Mouse (Mus musculus): ENCODE results near the gene Nf2. TPM values are rescaled to one million over a fixed set of nuclear protein-coding genes. Genes with fewer than 3 reads are reported as not detected.

The Nf2 gene
- total RNA-seq (2015): 17.4 and 17.9 TPM in 2 replicates
- total RNA-seq (2017): 48.1 and 64.9 TPM in 2 replicates

DNA sequence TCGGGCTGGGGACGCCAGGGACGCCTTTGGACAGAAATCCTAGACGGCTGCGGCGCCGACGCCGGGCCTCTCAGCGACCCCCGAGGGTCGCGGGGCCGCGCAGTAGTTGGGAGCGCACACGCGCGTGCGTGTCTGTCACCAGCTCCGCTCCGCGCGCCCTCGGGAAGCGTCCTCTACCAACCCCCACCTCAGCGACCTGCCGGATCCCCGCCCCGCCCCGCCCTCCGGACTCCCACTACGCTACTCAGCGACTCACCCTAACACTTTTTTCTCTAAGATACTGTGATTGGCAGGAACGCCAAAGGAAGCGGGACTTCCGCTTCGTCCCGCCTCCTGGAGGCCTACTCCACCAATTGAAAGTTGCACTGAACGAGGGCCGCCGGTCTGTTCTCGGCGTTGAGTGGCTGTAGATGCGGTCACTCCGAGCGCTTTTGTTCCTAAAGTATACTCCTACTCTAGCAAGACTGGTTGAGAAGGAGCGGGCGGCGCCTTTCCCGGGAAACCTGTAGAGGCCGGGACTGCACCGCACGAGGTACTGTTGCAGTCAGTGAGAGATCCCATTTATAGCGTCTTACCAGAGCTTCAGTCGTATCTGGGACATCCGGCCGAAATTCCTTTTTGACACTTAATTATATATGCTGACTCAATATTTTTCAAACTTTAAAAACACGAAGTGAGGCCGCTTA lies at the start of gene Nf2:
TSS of gene Nf2 (minus strand) at position 279 of the 686 bp plus-strand sequence.
- peak; percentile 96 for ATAC-seq (replicated peaks; ENCODE audit: poor library complexity)

DNA sequence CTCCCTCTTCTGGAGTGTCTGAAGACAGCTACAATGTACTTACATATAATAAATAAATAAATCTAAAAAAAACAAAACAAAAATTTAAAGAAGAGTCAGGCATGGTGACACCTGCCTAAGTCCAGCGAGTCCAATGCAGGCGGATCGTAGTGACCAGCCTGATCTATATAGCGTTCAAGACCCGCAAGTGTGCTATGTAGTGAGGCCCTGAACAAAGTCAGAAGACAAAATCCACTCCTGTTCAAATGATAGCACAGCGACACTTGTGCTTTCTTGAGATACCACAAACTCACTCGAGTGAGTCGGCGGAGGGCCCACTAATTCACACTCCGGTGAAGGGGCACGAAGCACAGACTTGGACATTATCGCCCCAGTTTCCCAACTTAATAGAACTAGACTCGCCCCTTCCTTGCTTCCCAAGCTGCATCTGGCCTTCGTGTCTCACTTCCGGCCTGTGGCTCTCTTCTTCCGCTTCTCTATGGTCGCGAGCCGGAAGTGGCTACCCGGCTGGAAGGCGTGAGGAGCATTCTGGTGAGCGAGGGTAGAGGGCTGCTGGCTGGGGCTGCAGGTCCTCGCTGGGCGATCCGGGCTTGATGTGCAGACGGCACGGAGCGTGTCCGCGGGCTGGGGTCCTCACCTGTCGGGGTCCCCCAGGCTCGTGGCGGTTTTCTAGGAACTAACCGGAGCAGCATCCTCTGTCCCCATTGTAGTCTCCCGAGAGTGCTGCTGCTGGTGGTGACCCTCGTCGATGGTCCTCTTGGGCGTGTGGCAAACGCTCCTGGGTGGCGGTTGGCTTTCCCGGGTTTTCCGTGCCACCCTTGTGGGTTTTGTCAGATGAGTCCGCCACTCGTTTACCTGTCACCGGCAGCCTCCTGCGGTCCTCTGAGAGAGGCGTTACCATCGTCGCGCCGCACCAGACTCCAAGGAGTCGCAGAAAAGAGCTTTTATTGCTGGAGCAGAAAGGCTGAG lies 45.8 kb upstream of the Nf2 start, which contains the start of gene Thoc5:
TSS of gene Thoc5 (plus strand) at position 473 of the 969 bp plus-strand sequence.
- ATAC-seq (replicated peaks; ENCODE audit: poor library complexity): peak; percentile 98

DNA sequence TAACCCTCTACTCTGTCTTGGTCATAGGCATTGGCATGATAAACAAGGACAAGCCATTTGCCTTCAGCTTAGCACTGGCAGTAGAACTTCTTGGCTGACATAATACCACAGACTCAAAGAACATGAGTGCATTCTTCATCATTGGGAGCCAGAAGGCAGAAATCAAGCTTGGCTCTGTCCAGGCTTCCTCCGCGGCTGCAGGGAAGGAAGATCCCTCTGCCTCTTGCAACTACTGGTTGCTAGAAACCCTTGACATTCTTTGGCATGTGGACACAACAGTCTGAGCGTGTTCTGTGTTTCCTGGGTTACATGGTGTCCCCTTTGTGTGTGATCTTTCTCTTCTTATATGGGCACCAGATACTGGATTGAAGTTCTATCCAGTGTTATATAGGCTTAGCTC lies 37.7 kb upstream of the Nf2 start:
- ATAC-seq (replicated peaks; ENCODE audit: poor library complexity): no peak

- peak; percentile 76 for ATAC-seq (replicated peaks; ENCODE audit: poor library complexity)
Observed at GRCm38 (mm10) chr11:4885385-4885903, 36.1 kb upstream of the Nf2 start.

DNA sequence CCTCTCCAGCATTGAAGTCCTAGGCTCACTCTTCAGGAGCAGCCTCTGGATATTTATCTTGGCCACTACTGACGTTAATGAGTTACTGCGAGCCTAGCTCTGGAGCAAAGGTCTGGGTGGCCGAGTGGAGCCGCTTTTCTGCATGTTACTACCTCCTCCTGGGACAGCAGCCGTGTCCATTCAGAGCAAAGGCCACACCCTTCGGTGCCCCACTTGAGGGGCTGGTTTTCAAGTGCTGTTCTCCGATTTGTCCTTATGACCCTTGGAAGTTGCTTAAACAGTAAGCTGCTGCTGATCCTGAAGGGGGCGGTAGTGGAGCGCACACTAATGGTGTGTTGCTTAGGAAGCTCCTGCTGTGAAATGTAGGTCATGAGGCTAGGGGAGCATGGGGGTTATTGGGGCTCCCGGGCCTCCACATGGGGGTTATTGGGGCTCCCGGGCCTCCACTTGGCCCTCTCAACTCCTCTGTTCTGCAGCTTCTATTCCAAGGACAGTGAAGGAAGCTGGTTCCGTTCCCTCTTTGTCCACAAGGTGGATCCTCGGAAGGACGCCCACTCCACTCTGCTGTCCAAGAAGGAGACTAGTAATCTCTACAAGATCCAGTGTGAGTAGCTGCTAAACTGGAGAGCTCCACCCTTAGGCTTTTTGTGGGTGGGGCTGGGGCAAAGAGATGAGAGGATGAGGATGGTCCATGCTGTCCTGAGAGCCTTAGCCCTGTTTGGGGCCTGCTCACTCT lies 33.7 kb upstream of the Nf2 start:
- ATAC-seq (replicated peaks; ENCODE audit: poor library complexity): no peak; the same call in 1 of the 2 replicates

DNA sequence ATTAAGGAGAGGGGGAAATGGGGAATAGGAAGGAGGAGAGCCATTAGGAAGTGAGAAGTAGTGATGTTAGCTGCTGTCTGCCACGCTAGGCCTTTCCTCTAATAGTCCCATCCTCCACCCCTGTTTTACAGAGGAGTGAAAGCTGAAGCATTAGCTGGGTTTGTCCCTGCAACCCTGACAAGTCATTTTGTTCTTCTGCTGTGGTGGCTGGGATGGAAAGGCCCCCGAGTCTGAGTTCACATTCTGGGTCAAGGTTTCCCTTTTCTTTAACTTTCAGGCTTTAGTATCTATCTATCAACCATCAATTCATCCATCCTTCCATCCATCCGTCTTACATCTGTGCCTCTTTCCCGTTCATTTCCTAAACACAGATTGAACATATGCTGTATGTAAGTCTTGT lies 31.8 kb upstream of the Nf2 start:
- no peak for ATAC-seq (replicated peaks; ENCODE audit: poor library complexity)

- peak; percentile 54 for ATAC-seq (replicated peaks; ENCODE audit: poor library complexity)
Observed at GRCm38 (mm10) chr11:4874551-4874950, 25.2 kb upstream of the Nf2 start.

- ATAC-seq (replicated peaks; ENCODE audit: poor library complexity): peak; percentile 99
Observed at GRCm38 (mm10) chr11:4873755-4874475, 24.6 kb upstream of the Nf2 start, which contains the start of gene Nipsnap1. TSS of gene Nipsnap1 (plus strand) at chr11:4873951.

DNA sequence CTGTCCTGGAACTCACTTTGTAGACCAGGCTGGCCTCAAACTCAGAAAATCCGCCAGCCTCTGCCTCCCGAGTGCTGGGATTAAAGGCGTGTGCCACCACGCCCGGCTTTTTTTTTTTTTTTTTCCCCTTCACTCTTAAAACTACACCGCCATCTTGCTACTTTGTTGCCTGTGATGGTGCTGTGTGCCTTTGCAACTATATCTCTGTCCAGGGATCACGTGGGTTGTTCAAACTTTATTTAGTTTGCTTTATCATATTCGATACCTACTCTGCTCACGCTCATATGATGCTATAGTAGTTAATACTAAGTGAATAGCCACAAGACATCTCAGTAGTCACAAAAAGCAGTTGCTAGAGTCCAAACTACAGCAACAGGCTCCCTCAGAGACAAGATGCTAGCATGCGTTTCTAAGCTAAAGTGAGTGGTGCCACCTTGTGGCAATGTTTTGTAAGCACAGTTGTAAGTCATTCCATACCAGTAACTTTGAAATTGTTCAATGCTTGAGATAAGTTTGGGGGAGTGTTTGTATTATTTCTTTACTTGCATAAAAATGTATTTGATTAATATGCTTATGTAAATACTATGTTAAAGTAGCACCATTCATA lies 16.4 kb upstream of the Nf2 start:
- peak; percentile 95 for ATAC-seq (replicated peaks; ENCODE audit: poor library complexity)

DNA sequence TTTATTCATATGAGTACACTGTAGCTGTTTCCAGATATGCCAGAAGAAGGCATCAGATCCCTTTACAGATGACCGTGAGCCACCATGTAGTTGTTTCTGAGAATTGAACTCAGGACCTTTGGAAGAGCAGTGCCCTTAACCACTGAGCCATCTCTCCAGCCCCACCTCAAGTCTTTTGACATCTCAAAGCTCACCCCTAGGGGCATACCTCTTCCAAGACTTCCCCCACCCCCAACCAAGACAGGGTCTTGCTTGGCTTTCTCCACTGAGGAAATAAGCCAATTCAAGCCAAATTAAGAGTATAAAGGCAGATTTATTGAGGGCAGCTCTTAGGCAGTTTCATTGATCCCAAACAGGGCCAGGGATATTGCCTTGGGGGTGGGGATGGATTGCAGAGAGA lies 13.4 kb upstream of the Nf2 start:
- no peak for ATAC-seq (replicated peaks; ENCODE audit: poor library complexity)

- ATAC-seq (replicated peaks; ENCODE audit: poor library complexity): no peak
Observed at GRCm38 (mm10) chr11:4861816-4862604, 12.7 kb upstream of the Nf2 start.

DNA sequence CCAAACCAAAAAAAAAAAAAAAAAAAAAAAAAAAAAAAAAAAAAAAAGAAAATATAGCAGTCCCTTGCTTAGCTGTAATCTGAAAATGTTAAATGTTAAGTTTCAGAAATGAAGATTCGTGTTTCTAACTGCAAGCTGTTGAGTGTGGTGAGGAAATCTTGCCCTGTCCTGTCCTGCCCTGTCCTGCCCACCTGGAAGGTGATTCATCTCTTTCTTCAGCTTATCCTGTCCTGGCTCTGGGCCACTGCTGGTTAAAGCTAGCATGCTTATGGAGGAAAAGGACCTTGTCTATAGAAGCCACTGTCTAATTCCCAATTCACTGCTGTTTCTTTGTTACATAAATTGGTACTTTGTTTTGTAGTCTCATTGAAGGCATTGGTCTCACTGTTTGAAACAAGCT lies 11.7 kb upstream of the Nf2 start:
- no peak for ATAC-seq (replicated peaks; ENCODE audit: poor library complexity)

GRCm38 (mm10) chr11:4858416-4858815 lies 9.1 kb upstream of the Nf2 start:
- ATAC-seq (replicated peaks; ENCODE audit: poor library complexity): no peak

- ATAC-seq (replicated peaks; ENCODE audit: poor library complexity): no peak
Observed at GRCm38 (mm10) chr11:4854181-4854580, 4.8 kb upstream of the Nf2 start.

DNA sequence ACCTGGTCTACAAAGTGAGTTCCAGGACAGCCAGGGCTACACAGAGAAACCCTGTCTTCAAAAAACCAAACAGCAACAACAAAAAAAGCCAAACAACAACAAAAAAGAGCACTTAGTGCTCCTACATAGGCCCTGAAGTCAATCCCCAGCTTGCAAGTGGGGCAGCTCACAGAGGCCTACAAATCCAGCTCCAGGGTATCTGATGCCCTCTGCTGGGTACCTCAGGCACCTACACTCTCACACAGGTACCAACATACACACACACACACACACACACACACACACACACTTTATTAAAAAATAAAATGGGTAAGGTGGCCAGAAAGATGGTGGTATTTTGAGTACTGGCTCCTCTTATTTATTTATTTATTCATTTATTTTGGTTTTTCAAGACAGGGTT lies 3.7 kb upstream of the Nf2 start:
- no peak for ATAC-seq (replicated peaks; ENCODE audit: poor library complexity)

DNA sequence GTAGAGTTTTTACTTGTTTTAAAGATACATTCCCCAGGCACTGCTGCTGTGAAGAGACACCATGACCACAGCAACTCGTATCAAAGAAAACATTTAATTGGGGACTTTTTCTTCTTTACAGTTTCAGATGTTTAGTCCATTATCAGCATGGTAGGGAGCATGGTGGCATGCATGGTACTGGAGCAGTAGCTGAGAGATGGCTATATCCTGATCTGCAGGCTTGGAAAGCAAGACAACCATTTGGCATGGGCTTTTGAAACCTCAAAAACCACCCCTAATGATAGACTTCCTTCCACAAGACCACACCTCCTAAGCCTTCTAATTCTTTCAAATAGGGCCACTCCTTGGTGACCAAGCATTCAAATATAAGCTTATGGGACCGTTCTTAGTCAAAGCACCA lies 1.1 kb upstream of the Nf2 start:
- no peak for ATAC-seq (replicated peaks; ENCODE audit: poor library complexity)

DNA sequence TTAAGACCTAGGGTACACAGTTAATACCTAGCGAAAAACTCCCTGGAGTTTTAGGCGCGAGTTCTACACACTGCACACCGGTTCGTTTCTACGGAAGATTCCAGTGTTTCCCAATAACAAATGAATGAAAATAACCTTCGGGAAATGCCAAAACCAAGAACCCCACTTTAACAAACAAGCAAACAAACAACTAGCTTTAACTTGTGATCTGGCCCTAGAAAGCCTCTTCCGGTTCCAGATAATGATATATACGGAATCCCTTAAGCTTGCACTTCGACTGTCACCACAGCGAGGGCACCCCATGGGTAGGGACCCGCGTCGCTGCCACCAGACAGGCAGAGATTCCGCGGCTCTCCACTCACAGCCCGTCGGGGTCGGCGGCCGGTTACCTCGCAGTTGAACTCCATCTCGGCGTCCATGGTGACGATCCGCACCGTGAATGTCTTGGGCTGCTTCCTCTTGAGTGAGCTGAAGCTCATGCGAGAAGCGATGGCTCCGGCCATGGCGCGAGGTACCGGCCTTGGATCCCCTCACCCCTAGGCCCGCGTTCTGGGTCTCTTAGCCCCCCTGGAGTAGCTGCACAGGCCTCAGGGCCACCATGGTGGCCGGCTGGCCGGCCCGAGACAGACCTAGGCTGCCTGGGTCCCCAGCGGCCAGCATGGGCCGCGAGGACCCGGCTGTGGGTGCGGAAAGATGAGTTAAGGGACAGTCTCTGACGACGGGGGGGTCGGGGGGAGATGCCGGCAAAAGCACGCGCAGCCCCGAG lies 670 bp downstream of the Nf2 start:
- ATAC-seq (replicated peaks; ENCODE audit: poor library complexity): peak; percentile 38

DNA sequence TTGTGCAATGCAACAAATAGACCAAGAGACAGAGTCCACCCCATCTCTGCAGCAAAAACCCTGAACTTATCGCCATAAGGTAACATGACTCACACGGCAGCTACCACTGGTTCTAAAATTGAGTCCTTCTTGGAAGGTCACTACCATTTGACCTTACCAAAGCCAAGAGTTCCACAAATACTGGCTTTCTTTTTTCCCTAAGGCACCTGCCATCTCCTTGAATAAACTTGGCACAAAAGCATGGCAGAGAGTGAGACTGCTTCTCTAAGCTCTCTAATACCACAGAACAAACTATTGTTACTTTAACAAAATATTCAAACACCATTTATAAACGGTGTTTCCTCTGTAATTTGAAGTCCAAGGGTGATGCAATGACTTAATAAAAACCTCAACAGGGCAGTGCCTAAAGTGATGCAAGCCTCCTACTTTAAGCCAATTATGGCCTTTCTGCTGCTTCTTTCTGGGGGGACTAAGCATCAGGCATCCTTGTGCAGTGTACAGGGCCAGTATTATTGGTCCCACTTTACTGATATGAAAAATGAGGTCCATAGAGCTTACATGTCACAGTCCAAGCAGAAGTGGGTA lies 8.3 kb downstream of the Nf2 start:
- no peak for ATAC-seq (replicated peaks; ENCODE audit: poor library complexity)
